42 mouse cellular contexts compared by ENCODE assay signal in genomic region chr5:120671865-120672264, GRCm38 (mm10). TPM values are rescaled to one million over a fixed set of nuclear protein-coding genes. Genes with fewer than 3 reads are reported as not detected.
"Had no signal": no experiment of that assay in that cellular context is flagged by ENCODE, and none has a peak within 500 bp of the region (broad histone marks: within the 10 kb centered on the region; RNA-seq: fewer than 3 reads in every experiment).

No protein-coding gene starts in this region.

- H3K9ac ChIP-seq: limb, embryonic 12.5 days; limb, embryonic 13.5 days; limb, embryonic 15.5 days; liver, embryonic 12.5 days; liver, embryonic 13.5 days; liver, embryonic 14.5 days; liver, embryonic 15.5 days; liver, postnatal 0 days; lung, embryonic 14.5 days; lung, embryonic 15.5 days; midbrain, embryonic 12.5 days; midbrain, embryonic 13.5 days; midbrain, embryonic 15.5 days had no signal

- H3K27ac ChIP-seq: limb, embryonic 10.5 days; limb, embryonic 12.5 days; limb, embryonic 13.5 days; limb, embryonic 15.5 days; liver, embryonic 12.5 days; liver, embryonic 13.5 days; liver, embryonic 14.5 days; liver, embryonic 15.5 days; lung, embryonic 15.5 days; macrophage; midbrain, embryonic 10.5 days; midbrain, embryonic 12.5 days; midbrain, embryonic 13.5 days; midbrain, embryonic 15.5 days had no signal

- H3K27me3 ChIP-seq: midbrain, embryonic 13.5 days; midbrain, embryonic 15.5 days had no signal

- DNase-seq: left cerebral cortex, postnatal 4 days; liver; liver, embryonic 13.5 days; liver, postnatal 0 days; lung, adult 18-20 months; lung, adult 2 months; lung, embryonic 14.5 days; lung, postnatal 10 days; lung, postnatal 14 days; lung, postnatal 36 days; lung, postnatal 4 days; midbrain, embryonic 14.5 days had no signal

- H3K4me1 ChIP-seq: liver, embryonic 12.5 days; liver, embryonic 13.5 days; liver, embryonic 15.5 days had no signal

- H3K4me3 ChIP-seq: limb, embryonic 10.5 days; limb, embryonic 12.5 days; limb, embryonic 13.5 days; limb, embryonic 15.5 days; liver, embryonic 12.5 days; liver, embryonic 13.5 days; liver, embryonic 15.5 days; lung, embryonic 15.5 days; megakaryocyte, embryonic 14.5 days; midbrain, embryonic 10.5 days; midbrain, embryonic 12.5 days; midbrain, embryonic 13.5 days; midbrain, embryonic 15.5 days; myocyte had no signal

- H3K36me3 ChIP-seq: limb, embryonic 10.5 days; limb, embryonic 12.5 days; limb, embryonic 13.5 days; limb, embryonic 15.5 days; liver, embryonic 12.5 days; liver, embryonic 13.5 days; liver, embryonic 15.5 days; lung, embryonic 15.5 days; midbrain, embryonic 10.5 days; midbrain, embryonic 12.5 days; midbrain, embryonic 13.5 days; midbrain, embryonic 15.5 days had no signal

- H3K9me3 ChIP-seq: limb, embryonic 10.5 days; limb, embryonic 12.5 days; limb, embryonic 13.5 days; limb, embryonic 15.5 days; liver, embryonic 12.5 days; liver, embryonic 13.5 days; liver, embryonic 15.5 days; lung, embryonic 15.5 days; midbrain, embryonic 10.5 days; midbrain, embryonic 12.5 days; midbrain, embryonic 13.5 days; midbrain, embryonic 15.5 days had no signal

- H3K4me2 ChIP-seq: limb, embryonic 12.5 days; limb, embryonic 13.5 days; limb, embryonic 15.5 days; liver, embryonic 11.5 days; liver, embryonic 12.5 days; liver, embryonic 13.5 days; liver, embryonic 15.5 days; lung, embryonic 14.5 days; lung, embryonic 15.5 days; midbrain, embryonic 11.5 days; midbrain, embryonic 12.5 days; midbrain, embryonic 13.5 days; midbrain, embryonic 15.5 days had no signal

RNA-seq across cellular contexts. Expression of gene Rasal1, which starts 23.3 kb away (rescaled TPM):
- total RNA-seq: megakaryocyte, adult 5-6 weeks; megakaryocyte-erythroid progenitor cell, adult 5-6 weeks had no signal
- polyA plus RNA-seq: lung, embryonic 14.5 days; lung, postnatal 0 days; macrophage; midbrain, embryonic 11.5 days; midbrain, embryonic 12.5 days; neural tube, embryonic 11.5 days had no signal

RNA-seq across cellular contexts. Expression of gene Cfap73, which starts 37.8 kb away (rescaled TPM):
- total RNA-seq: left cerebral cortex, postnatal 14 days; left cerebral cortex, postnatal 25 days; left cerebral cortex, postnatal 36 days; liver, adult 2 months; megakaryocyte progenitor cell, adult 5-6 weeks; megakaryocyte, adult 5-6 weeks; megakaryocyte-erythroid progenitor cell, adult 5-6 weeks; monocyte, adult 5-6 weeks had no signal
- polyA plus RNA-seq: limb, embryonic 10.5 days; limb, embryonic 11.5 days; limb, embryonic 12.5 days; limb, embryonic 13.5 days; limb, embryonic 14.5 days; limb, embryonic 15.5 days; liver, adult 2 months; liver, embryonic 11.5 days; liver, embryonic 12.5 days; liver, embryonic 13.5 days; liver, embryonic 14.5 days; liver, embryonic 15.5 days; liver, embryonic 16.5 days; liver, postnatal 0 days; lung, embryonic 14.5 days; macrophage; midbrain, embryonic 10.5 days; midbrain, embryonic 11.5 days; midbrain, embryonic 12.5 days; midbrain, embryonic 13.5 days; midbrain, embryonic 14.5 days; myocyte; neural tube, embryonic 11.5 days had no signal

RNA-seq across cellular contexts. Expression of gene Dtx1, which starts 39.9 kb away (rescaled TPM):
- total RNA-seq: megakaryocyte progenitor cell, adult 5-6 weeks had no signal
- polyA plus RNA-seq: liver, embryonic 16.5 days; myocyte had no signal
